Mouse (Mus musculus) midbrain, postnatal 0 days (tissue): ENCODE results near the gene Zfp385b. TPM values are rescaled to one million over a fixed set of nuclear protein-coding genes. Genes with fewer than 3 reads are reported as not detected.

Experiments used
- ATAC-seq: fragments of 200-750 bp; cut with Nextera tagmentation; 2 replicates; pipeline ENCODE4 v1.8.0; 2017; ENCODE audit warnings: moderate number of reproducible peaks, mild to moderate bottlenecking, moderate TSS enrichment, moderate library complexity; ENCODE audit not compliant: low FRiP score
- DNase-seq: peaks from one replicate; pipeline ENCODE4 v3.0.0-alpha.2; 2015; ENCODE audit warnings: low spot score
- H3K27ac ChIP-seq: fragments of 300-500 bp; sonication (generic); 2 replicates; pipeline ENCODE4 v1.5.1; 2014; ENCODE audit warnings: low read depth, mild to moderate bottlenecking, low read length, mixed read lengths
- H3K27me3 ChIP-seq: fragments of 300-500 bp; sonication (generic); 2 replicates; pipeline ENCODE4 v1.6.1; 2014; ENCODE audit warnings: low read length, control low read depth, mixed read lengths; ENCODE audit not compliant: insufficient read depth
- H3K36me3 ChIP-seq: fragments of 300-500 bp; sonication (generic); 2 replicates; pipeline ENCODE4 v1.6.1; 2014; ENCODE audit warnings: low read length, control low read depth, mixed read lengths; ENCODE audit not compliant: insufficient read depth
- H3K4me1 ChIP-seq: fragments of 300-500 bp; sonication (generic); 2 replicates; pipeline ENCODE4 v1.6.1; 2014; ENCODE audit warnings: mild to moderate bottlenecking, control low read depth, antibody characterized with exemption, low read length, mixed read lengths; ENCODE audit not compliant: insufficient read depth
- H3K4me2 ChIP-seq: fragments of 300-500 bp; sonication (generic); 2 replicates; pipeline ENCODE4 v1.6.1; 2014; ENCODE audit warnings: low read depth, mild to moderate bottlenecking, low read length, mixed read lengths; ENCODE audit not compliant: poor library complexity, severe bottlenecking
- H3K4me3 ChIP-seq: fragments of 300-500 bp; sonication (generic); 2 replicates; pipeline ENCODE4 v1.5.1; 2014; ENCODE audit warnings: low read depth, mild to moderate bottlenecking, low read length, moderate library complexity
- H3K9ac ChIP-seq: fragments of 300-500 bp; sonication (generic); replicated peaks from 2 replicates; pipeline ENCODE4 v1.6.1; 2014; ENCODE audit warnings: mild to moderate bottlenecking, low read length, moderate library complexity, mixed read lengths; ENCODE audit not compliant: poor library complexity, severe bottlenecking
- H3K9me3 ChIP-seq: fragments of 300-500 bp; sonication (generic); 2 replicates; pipeline ENCODE4 v1.6.1; 2016; ENCODE audit warnings: low read length, control low read depth
- CTCF ChIP-seq: IDR thresholded peaks from 2 replicates; pipeline ENCODE4 v1.5.1; 2016; ENCODE audit warnings: antibody characterized with exemption, mild to moderate bottlenecking
- WGBS: fragments of 180-500 bp; shearing (Covaris S2); extraction: QIAGEN DNeasy Blood & Tissue Kit; methylation state at CpG from one replicate; pipeline ENCODE4 v1.1.7; 2014; 5-methylcytosine and 5-hydroxymethylcytosine counted together
- polyA plus RNA-seq: library from polyadenylated mRNA; unstranded; fragments of >200 nt; fragmentation: Nextera tagmentation; extraction: Ambion mirVana; gene quantifications from 2 replicates; pipeline ENCODE4 v1.2.1, GENCODE M21; 2015
- total RNA-seq: library from RNA; depleted of rRNA; stranded (reverse); fragments of >200 nt; gene quantifications from 2 replicates; pipeline ENCODE4 v1.2.3, GENCODE M21; 2014

Zfp385b gene
- total and polyA plus RNA-seq, 2 experiments from 2014 or later = 11.8 to 16.6 TPM

GRCm38 (mm10) chr2:77516606-77517005, 302.8 kb downstream of the Zfp385b start:
- Histone ChIP-seq H3K27me3 (no peaks in the 10 kb centered on the region), H3K4me3 (no peak overlapping the region), H3K9ac (no peak overlapping the region), H3K36me3 (no peaks in the 10 kb centered on the region), H3K4me1 (peaks cover 11% of the 10 kb centered on the region), H3K4me2 (no peak overlapping the region), H3K27ac (no peak overlapping the region), H3K9me3 (no peaks in the 10 kb centered on the region)
- DNase-seq (no peak), ATAC-seq (no peak)
- 78% methylated on average over 5 of the region's 5 CpGs for WGBS
- no peak for TF ChIP-seq CTCF

GRCm38 (mm10) chr2:77515654-77516053, 303.8 kb downstream of the Zfp385b start:
- DNase-seq = no peak
- no peak overlapping the region for H3K27ac ChIP-seq
- no peaks in the 10 kb centered on the region for H3K36me3 ChIP-seq
- no peak overlapping the region for H3K4me2 ChIP-seq
- TF ChIP-seq CTCF = no peak
- 65% methylated on average over 6 of the region's 6 CpGs for WGBS
- no peaks in the 10 kb centered on the region for H3K27me3 ChIP-seq
- no peak overlapping the region for H3K4me3 ChIP-seq
- H3K4me1 ChIP-seq = peaks cover 11% of the 10 kb centered on the region
- no peak for ATAC-seq
- no peaks in the 10 kb centered on the region for H3K9me3 ChIP-seq
- no peak overlapping the region for H3K9ac ChIP-seq

- no peak overlapping the region for H3K9ac ChIP-seq
- DNase-seq = no peak
- peaks cover 11% of the 10 kb centered on the region for H3K4me1 ChIP-seq
- TF ChIP-seq CTCF = no peak
- no peak overlapping the region for H3K27ac ChIP-seq
- ATAC-seq = no peak
- no peaks in the 10 kb centered on the region for H3K27me3 ChIP-seq
- no peak overlapping the region for H3K4me2 ChIP-seq
- H3K9me3 ChIP-seq = no peaks in the 10 kb centered on the region
- no peak overlapping the region for H3K4me3 ChIP-seq
- no peaks in the 10 kb centered on the region for H3K36me3 ChIP-seq
- WGBS = 73% methylated on average over 7 of the region's 7 CpGs
Measured at GRCm38 (mm10) chr2:77515011-77515410, 304.4 kb downstream of the Zfp385b start.

GRCm38 (mm10) chr2:77514476-77514875, 305.0 kb downstream of the Zfp385b start:
- Histone ChIP-seq H3K27me3 (no peaks in the 10 kb centered on the region), H3K9ac (no peak overlapping the region), H3K4me3 (no peak overlapping the region), H3K27ac (no peak overlapping the region), H3K9me3 (no peaks in the 10 kb centered on the region), H3K4me2 (no peak overlapping the region), H3K4me1 (peaks cover 8% of the 10 kb centered on the region; the same call in 1 of the 2 replicates), H3K36me3 (no peaks in the 10 kb centered on the region)
- DNase-seq = no peak
- TF ChIP-seq CTCF = no peak
- no peak for ATAC-seq
- 58% methylated on average over 4 of the region's 4 CpGs for WGBS

GRCm38 (mm10) chr2:77508731-77509130, 310.7 kb downstream of the Zfp385b start:
- H3K4me3 ChIP-seq = no peak overlapping the region
- 73% methylated on average over 6 of the region's 6 CpGs for WGBS

GRCm38 (mm10) chr2:77506308-77506707, 313.1 kb downstream of the Zfp385b start:
- WGBS = 4% methylated on average over 7 of the region's 7 CpGs

More at GRCm38 (mm10) chr2:77508731-77509130, 310.7 kb downstream of the Zfp385b start:
- H3K36me3 ChIP-seq = no peaks in the 10 kb centered on the region
- no peaks in the 10 kb centered on the region for H3K9me3 ChIP-seq
- no peak overlapping the region for H3K4me2 ChIP-seq
- H3K27ac ChIP-seq = no peak overlapping the region
- H3K27me3 ChIP-seq = no peaks in the 10 kb centered on the region
- H3K4me1 ChIP-seq = no peaks in the 10 kb centered on the region
- no peak overlapping the region for H3K9ac ChIP-seq
- DNase-seq (no peak), ATAC-seq (no peak)
- no peak for TF ChIP-seq CTCF

More at GRCm38 (mm10) chr2:77506308-77506707, 313.1 kb downstream of the Zfp385b start:
- H3K4me1 ChIP-seq = no peaks in the 10 kb centered on the region
- no peak overlapping the region for H3K9ac ChIP-seq
- H3K27ac ChIP-seq = no peak overlapping the region
- no peak for TF ChIP-seq CTCF
- H3K36me3 ChIP-seq = no peaks in the 10 kb centered on the region
- no peaks in the 10 kb centered on the region for H3K9me3 ChIP-seq
- H3K27me3 ChIP-seq = no peaks in the 10 kb centered on the region
- peak; percentile 38; the same call in 1 of the 2 replicates for ATAC-seq
- no peak for DNase-seq
- H3K4me2 ChIP-seq = 0 out of 2 replicates have a peak overlapping the region, but pooled peaks have one; percentile 12
- H3K4me3 ChIP-seq = no peak overlapping the region
